Mouse (Mus musculus): ENCODE results near the gene Nptx1. TPM values are rescaled to one million over a fixed set of nuclear protein-coding genes. Genes with fewer than 3 reads are reported as not detected.

Nptx1 gene
- polyA plus RNA-seq, 1 experiment from 2014 or later: 1.0 TPM

GRCm38 (mm10) chr11:119521920-119522710 lies 25.4 kb downstream of the Nptx1 start:
- no peak overlapping the region for H3K4me3 ChIP-seq (replicated peaks)
- WGBS: 88% methylated on average over 6 of the region's 6 CpGs
- peaks cover 7% of the 10 kb centered on the region for H3K27me3 ChIP-seq
- H3K9me3 ChIP-seq: no peaks in the 10 kb centered on the region
- no peak overlapping the region for H3K4me2 ChIP-seq
- H3K27ac ChIP-seq: no peak overlapping the region
- H3K4me1 ChIP-seq (replicated peaks): 0 out of 2 replicates have a peak, but pooled peaks cover 3% of the 10 kb centered on the region
- no peaks in the 10 kb centered on the region for H3K36me3 ChIP-seq
- H3K9ac ChIP-seq (replicated peaks): no peak overlapping the region
- ATAC-seq (ENCODE audit: insufficient number of reproducible peaks, insufficient read depth, low FRiP score, low TSS enrichment, low read depth): no peak

GRCm38 (mm10) chr11:119520713-119521063 lies 26.9 kb downstream of the Nptx1 start:
- H3K4me1 ChIP-seq (replicated peaks): peaks cover 4% of the 10 kb centered on the region; the same call in 1 of the 2 replicates
- no peaks in the 10 kb centered on the region for H3K9me3 ChIP-seq
- no peak overlapping the region for H3K4me2 ChIP-seq
- H3K27me3 ChIP-seq: peaks cover 17% of the 10 kb centered on the region
- no peak overlapping the region for H3K4me3 ChIP-seq (replicated peaks)
- no peak overlapping the region for H3K27ac ChIP-seq
- H3K36me3 ChIP-seq: no peaks in the 10 kb centered on the region
- ATAC-seq (ENCODE audit: insufficient number of reproducible peaks, insufficient read depth, low FRiP score, low TSS enrichment, low read depth): no peak
- no peak overlapping the region for H3K9ac ChIP-seq (replicated peaks)

GRCm38 (mm10) chr11:119520005-119520712 lies 27.4 kb downstream of the Nptx1 start:
- Histone ChIP-seq H3K9ac (replicated peaks) (no peak overlapping the region), H3K4me3 (replicated peaks) (no peak overlapping the region), H3K4me1 (replicated peaks) (peaks cover 10% of the 10 kb centered on the region), H3K9me3 (no peaks in the 10 kb centered on the region), H3K27me3 (peaks cover 22% of the 10 kb centered on the region), H3K36me3 (no peaks in the 10 kb centered on the region), H3K4me2 (no peak overlapping the region), H3K27ac (no peak overlapping the region)
- 72% methylated on average over 5 of the region's 5 CpGs for WGBS
- no peak for ATAC-seq (ENCODE audit: insufficient number of reproducible peaks, insufficient read depth, low FRiP score, low TSS enrichment, low read depth)

- Histone ChIP-seq H3K4me2 (no peak overlapping the region), H3K27me3 (peaks cover 30% of the 10 kb centered on the region), H3K4me1 (replicated peaks) (peaks cover 15% of the 10 kb centered on the region), H3K4me3 (replicated peaks) (no peak overlapping the region), H3K36me3 (no peaks in the 10 kb centered on the region), H3K9ac (replicated peaks) (no peak overlapping the region), H3K9me3 (no peaks in the 10 kb centered on the region), H3K27ac (no peak overlapping the region)
- ATAC-seq (ENCODE audit: insufficient number of reproducible peaks, insufficient read depth, low FRiP score, low TSS enrichment, low read depth): no peak
- 100% methylated on average over 1 of the region's 1 CpGs for WGBS
Observed at GRCm38 (mm10) chr11:119519387-119519786, 28.2 kb downstream of the Nptx1 start.

GRCm38 (mm10) chr11:119516677-119517361 lies 30.7 kb downstream of the Nptx1 start:
- Histone ChIP-seq H3K27ac (no peak overlapping the region), H3K4me2 (no peak overlapping the region), H3K36me3 (no peaks in the 10 kb centered on the region), H3K4me3 (replicated peaks) (no peak overlapping the region), H3K27me3 (peaks cover 47% of the 10 kb centered on the region), H3K9me3 (no peaks in the 10 kb centered on the region), H3K9ac (replicated peaks) (no peak overlapping the region), H3K4me1 (replicated peaks) (peaks cover 28% of the 10 kb centered on the region)
- 67% methylated on average over 12 of the region's 12 CpGs for WGBS
- ATAC-seq (ENCODE audit: insufficient number of reproducible peaks, insufficient read depth, low FRiP score, low TSS enrichment, low read depth): no peak

GRCm38 (mm10) chr11:119515823-119516676 lies 31.5 kb downstream of the Nptx1 start:
- no peak overlapping the region for H3K4me2 ChIP-seq
- no peak overlapping the region for H3K27ac ChIP-seq
- 76% methylated on average over 16 of the region's 16 CpGs for WGBS
- H3K9ac ChIP-seq (replicated peaks): no peak overlapping the region
- peaks cover 47% of the 10 kb centered on the region for H3K27me3 ChIP-seq
- H3K4me3 ChIP-seq (replicated peaks): no peak overlapping the region
- H3K36me3 ChIP-seq: no peaks in the 10 kb centered on the region
- no peaks in the 10 kb centered on the region for H3K9me3 ChIP-seq
- no peak for ATAC-seq (ENCODE audit: insufficient number of reproducible peaks, insufficient read depth, low FRiP score, low TSS enrichment, low read depth)
- H3K4me1 ChIP-seq (replicated peaks): peaks cover 28% of the 10 kb centered on the region

GRCm38 (mm10) chr11:119514967-119515636 lies 32.5 kb downstream of the Nptx1 start:
- 5% methylated on average over 21 of the region's 21 CpGs for WGBS
- H3K36me3 ChIP-seq: no peaks in the 10 kb centered on the region
- peaks cover 52% of the 10 kb centered on the region for H3K27me3 ChIP-seq
- peak overlapping the region; percentile 29 for H3K4me3 ChIP-seq (replicated peaks)
- peaks cover 35% of the 10 kb centered on the region for H3K4me1 ChIP-seq (replicated peaks)
- 0 out of 2 replicates have a peak, but pooled peaks have one; percentile 39 for ATAC-seq (ENCODE audit: insufficient number of reproducible peaks, insufficient read depth, low FRiP score, low TSS enrichment, low read depth)
- H3K4me2 ChIP-seq: peak overlapping the region; percentile 52
- no peaks in the 10 kb centered on the region for H3K9me3 ChIP-seq
- 0 out of 2 replicates have a peak overlapping the region, but pooled peaks have one; percentile 19 for H3K9ac ChIP-seq (replicated peaks)
- no peak overlapping the region for H3K27ac ChIP-seq

GRCm38 (mm10) chr11:119514108-119514860 lies 33.3 kb downstream of the Nptx1 start:
- no peak overlapping the region for H3K9ac ChIP-seq (replicated peaks)
- peak overlapping the region; percentile 52 for H3K4me2 ChIP-seq
- no peaks in the 10 kb centered on the region for H3K9me3 ChIP-seq
- peak overlapping the region; percentile 29 for H3K4me3 ChIP-seq (replicated peaks)
- H3K27me3 ChIP-seq: peaks cover 54% of the 10 kb centered on the region
- H3K36me3 ChIP-seq: no peaks in the 10 kb centered on the region
- 48% methylated on average over 16 of the region's 16 CpGs for WGBS
- H3K27ac ChIP-seq: no peak overlapping the region
- peaks cover 35% of the 10 kb centered on the region for H3K4me1 ChIP-seq (replicated peaks)
- no peak for ATAC-seq (ENCODE audit: insufficient number of reproducible peaks, insufficient read depth, low FRiP score, low TSS enrichment, low read depth)

- no peak for ATAC-seq (ENCODE audit: insufficient number of reproducible peaks, insufficient read depth, low FRiP score, low TSS enrichment, low read depth)
- Histone ChIP-seq H3K9ac (replicated peaks) (no peak overlapping the region), H3K27me3 (peaks cover 50% of the 10 kb centered on the region), H3K4me3 (replicated peaks) (no peak overlapping the region), H3K9me3 (no peaks in the 10 kb centered on the region), H3K27ac (no peak overlapping the region), H3K4me2 (no peak overlapping the region), H3K36me3 (peaks cover 9% of the 10 kb centered on the region), H3K4me1 (replicated peaks) (peaks cover 35% of the 10 kb centered on the region)
- 31% methylated on average over 9 of the region's 9 CpGs for WGBS
Observed at GRCm38 (mm10) chr11:119513038-119513659, 34.4 kb downstream of the Nptx1 start.

Data from limb, embryonic 12.5 days (tissue).